Mouse (Mus musculus) thymus, postnatal 0 days (tissue): ENCODE results near the gene Angptl6. TPM values are rescaled to one million over a fixed set of nuclear protein-coding genes. Genes with fewer than 3 reads are reported as not detected.
A peak's percentile ranks its signal among the peaks of the same experiment; 100 is the strongest.

ENCODE experiments used
- DNase-seq: peaks from one replicate; pipeline ENCODE4 v3.0.0-alpha.2; 2015; ENCODE audit warnings: low spot score
- polyA plus RNA-seq: library from polyadenylated mRNA; unstranded; fragments of >200 nt; fragmentation: Nextera tagmentation; extraction: Ambion mirVana; gene quantifications from 2 replicates; pipeline ENCODE4 v1.2.1, GENCODE M21; 2015

The Angptl6 gene
- polyA plus RNA-seq, 1 experiment from 2014 or later: 7.3 TPM

DNA sequence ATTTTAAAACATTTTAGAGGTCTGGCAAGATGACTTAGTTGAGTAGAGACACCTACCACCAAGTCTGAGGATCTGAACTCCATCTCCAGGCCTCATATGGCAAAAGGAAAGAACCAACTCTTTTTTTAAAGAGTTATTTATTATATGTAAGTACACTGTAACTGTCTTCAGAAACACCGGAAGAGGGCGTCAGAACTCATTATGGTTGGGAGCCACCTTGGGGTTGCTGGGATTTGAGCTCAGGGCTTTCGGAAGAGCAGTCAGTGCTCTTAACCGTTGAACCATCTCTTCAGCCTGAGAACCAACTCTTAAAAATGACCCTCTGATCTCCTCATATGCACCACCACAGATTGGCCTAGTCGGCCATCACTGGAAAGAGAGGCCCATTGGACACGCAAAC is 7.7 kb upstream of the Angptl6 start:
- DNase-seq: no peak

DNA sequence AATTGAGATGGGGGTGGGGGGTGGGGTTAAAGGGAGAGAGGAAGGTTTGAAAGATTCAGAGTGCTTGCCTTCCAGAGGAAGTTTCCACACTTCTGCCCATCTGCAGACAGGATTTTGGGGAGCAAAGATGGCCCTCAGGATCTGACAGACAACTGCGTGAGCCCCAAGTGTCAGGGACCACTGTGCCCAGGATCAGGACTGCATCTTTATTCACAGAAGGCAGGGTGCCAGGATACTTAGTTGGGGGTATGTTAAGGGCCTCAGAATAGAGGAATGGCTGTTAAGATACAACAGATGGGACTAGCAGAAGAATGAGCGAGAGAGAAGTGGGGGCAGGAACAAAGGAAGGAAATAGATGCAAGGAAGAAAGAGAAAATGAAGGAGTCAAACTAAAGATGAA is 7.0 kb upstream of the Angptl6 start:
- no peak for DNase-seq

GRCm38 (mm10) chr9:20878710-20879065 is 839 bp downstream of the Angptl6 start:
- DNase-seq: no peak

DNA sequence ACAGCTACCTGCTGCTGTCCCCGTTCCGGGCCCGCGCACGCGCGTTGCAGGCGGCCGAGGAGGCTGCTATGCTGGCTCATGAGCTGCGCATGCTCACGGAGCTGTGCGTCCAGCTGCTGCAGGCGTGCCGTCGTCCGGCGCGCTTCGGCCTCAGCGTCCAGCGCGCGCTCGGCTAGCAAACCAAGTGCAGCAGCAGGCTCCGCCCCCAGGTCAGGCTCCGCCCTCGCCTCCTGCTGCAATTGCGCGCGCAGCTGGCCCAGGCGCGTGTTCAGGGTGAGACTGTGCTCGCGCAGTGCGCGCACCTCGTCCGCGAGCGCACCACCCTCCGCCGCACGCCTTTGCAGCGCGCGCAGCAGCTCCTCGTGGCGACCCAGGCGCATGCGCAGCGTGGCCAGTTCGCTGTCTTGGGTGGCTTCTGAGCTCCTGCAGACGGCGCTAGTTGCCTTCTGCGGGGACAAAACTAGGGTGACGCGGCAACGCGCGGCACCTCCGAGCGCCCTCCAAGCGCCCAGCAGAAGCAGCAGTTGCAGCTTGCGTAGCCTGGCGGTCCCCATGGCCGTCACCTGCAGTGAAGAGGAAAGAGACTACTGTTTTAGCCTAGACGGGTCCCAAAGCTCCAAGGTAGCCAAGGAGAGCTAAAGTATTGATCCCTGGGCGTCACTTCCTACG is 1.4 kb downstream of the Angptl6 start:
- DNase-seq: peak; percentile 100

DNA sequence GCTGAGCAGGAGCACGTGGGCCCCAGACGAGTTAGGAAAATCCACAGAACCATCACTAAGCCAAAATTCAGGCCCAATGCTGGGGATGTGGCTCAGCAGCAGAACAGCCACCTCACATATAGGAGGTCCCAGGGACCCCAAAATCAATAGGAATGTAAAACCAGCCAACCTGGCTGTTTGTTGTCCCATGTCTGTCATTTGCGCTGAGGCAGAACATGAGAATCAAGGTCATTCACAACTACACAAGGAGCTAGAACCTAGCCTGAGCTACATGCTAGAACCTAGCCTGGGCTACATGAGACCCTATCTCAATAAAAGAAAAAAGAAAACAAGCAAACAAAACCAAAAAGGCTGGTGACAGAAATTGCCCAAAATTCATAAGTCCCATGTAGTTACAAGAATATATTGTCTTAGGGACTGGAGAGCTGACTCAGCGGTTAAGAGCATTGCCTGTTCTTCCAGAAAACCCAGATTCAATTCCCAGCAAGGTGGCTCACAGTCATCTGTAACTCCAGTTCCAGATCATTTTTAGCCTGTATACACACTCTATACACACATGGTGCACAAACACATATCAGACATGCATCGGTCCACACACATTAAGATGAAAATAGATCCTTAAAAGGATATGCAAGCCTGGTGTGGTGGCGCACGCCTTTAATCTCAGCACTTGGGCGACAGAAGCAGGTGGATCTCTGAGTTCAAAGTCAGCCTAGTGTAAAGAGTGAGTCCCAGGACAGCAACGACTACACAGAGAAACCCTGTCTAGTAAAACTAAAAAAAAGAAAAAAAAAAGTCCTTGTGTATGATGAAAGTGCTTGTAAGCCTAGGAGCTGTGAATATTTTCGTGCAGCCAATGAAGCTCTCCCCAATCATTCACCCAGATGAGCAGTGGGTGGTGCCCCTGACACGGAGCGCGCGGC is 2.1 kb downstream of the Angptl6 start:
- no peak for DNase-seq

- no peak for DNase-seq
Observed at GRCm38 (mm10) chr9:20876318-20877117, 3.0 kb downstream of the Angptl6 start.

- no peak for DNase-seq
Observed at GRCm38 (mm10) chr9:20875021-20875790, 4.3 kb downstream of the Angptl6 start.

GRCm38 (mm10) chr9:20873521-20873920 is 6.0 kb downstream of the Angptl6 start:
- no peak for DNase-seq

DNA sequence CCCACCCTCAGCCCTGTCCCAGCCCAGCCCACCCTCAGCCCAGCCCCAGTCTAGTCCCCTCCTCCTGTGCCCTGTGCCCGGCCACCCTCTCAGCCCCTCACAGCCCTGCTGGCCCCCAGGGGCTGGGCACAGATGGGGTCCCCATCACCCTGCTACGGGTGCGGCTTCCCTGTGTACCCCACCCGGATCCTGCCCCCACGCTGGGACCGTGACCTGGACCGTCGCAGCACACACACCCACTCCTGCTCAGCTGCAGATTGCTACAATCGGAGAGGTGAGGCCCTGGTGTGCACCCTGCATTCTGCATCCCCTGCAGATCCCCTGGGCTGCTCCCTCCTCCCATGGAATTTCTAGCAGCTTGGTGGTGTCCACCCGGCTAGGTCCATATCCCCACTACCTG is 6.5 kb downstream of the Angptl6 start:
- no peak for DNase-seq

DNA sequence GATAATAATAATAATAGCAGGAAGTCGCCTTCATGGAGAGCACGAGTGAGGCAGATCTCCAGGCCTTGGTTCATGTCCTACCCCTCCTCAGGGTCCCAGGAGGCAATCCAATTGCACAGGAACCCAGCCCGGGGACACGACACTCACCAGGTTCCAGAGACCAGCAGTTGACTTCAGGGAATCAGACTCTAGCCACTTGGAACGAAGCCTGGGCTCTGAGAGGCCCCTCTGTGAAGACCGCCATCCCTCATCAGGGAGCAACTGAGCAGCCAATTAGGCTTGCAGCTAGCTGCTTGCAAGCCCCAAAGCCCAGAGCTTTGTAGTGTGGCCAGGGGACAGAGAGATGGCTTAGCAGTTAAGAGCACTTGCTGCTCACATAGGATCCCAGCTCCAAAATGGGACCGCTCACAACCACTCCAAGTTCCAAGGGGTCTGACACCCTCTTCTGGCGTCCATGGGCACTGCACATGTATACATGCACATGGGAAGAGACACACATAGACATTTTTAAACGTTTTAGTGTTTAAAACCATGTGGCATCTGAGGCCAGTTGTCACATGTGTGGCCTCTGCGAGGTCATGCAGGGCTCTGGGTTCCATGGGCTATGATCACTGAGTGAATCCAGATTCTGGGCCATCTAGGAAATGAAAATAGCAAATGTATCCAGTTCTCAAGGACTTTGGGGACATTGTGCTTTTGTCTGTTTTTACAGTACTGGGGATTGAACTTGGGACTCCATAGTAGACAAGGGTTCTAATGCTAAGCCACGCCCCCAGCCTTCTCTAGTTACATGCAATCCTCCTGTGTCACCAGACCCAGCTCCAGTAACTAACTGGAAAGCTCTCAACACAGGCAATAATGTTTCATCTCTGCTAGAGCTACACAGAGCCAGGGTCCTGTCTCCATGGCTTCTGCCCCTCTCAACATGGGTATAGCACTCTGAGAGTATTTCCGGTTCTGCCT is 9.0 kb downstream of the Angptl6 start:
- no peak for DNase-seq

DNA sequence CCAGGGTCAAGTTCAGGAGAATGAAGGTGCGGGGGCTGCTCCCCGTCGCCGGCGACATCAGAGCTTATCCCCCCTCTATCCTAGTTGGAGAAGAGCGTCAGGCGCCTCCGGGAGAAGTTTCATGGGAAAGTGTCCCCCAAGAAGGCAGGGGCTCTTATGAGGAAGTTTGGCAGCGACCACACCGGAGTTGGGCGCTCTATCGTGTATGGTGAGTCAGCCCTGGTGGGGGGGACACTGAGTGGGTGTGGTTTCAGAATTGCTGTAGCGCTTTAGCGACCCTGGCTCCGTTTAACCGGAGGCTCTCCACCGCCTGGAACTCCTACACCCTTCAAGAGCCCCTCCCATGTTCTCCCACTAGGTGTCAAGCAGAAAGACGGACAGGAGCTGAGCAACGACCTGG is 10.3 kb downstream of the Angptl6 start:
- DNase-seq: peak; percentile 20

- peak; percentile 56 for DNase-seq
Observed at GRCm38 (mm10) chr9:20868448-20869001, 11.0 kb downstream of the Angptl6 start, which contains the start of gene A230050P20Rik. TSS of gene A230050P20Rik (plus strand) at chr9:20868642.

GRCm38 (mm10) chr9:20866879-20867278 is 12.6 kb downstream of the Angptl6 start:
- DNase-seq: no peak

DNA sequence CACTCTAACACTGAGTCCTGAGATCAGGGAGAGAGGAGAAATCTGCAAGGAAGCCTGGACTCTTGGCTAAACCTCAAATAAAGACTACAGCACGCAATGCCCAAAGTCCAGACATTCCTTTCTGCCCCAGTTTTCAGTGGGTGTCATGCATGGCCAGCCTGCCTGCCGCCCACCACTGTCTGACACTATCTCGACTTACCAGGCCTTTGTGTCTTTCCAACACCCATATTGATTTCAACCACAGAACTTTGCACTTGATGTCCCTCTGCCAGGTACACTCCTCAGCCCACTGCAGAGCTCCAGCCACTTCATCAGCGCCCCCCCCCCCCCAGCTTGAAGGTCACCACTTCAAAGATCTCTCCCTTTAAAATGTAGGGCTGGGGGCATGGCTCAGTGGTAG is 17.3 kb downstream of the Angptl6 start:
- no peak for DNase-seq

- DNase-seq: peak; percentile 54
Observed at GRCm38 (mm10) chr9:20861821-20862220, 17.7 kb downstream of the Angptl6 start.

GRCm38 (mm10) chr9:20859926-20860325 is 19.6 kb downstream of the Angptl6 start:
- no peak for DNase-seq

- DNase-seq: peak; percentile 78
Observed at GRCm38 (mm10) chr9:20857131-20857530, 22.4 kb downstream of the Angptl6 start.

GRCm38 (mm10) chr9:20850179-20850578 is 29.3 kb downstream of the Angptl6 start:
- DNase-seq: no peak

GRCm38 (mm10) chr9:20842670-20843069 is 36.9 kb downstream of the Angptl6 start:
- DNase-seq: no peak
